Mouse (Mus musculus) limb, embryonic 15.5 days (tissue): ENCODE measurements around the gene Gm10647. TPM values are rescaled to one million over a fixed set of nuclear protein-coding genes. Genes with fewer than 3 reads are reported as not detected.

Source experiments
- polyA plus RNA-seq: library from polyadenylated mRNA; unstranded; fragments of >200 nt; fragmentation: Nextera tagmentation; extraction: Ambion mirVana; gene quantifications from 2 replicates; pipeline ENCODE4 v1.2.1, GENCODE M21; 2015

Gm10647 gene
- polyA plus RNA-seq, 1 experiment from 2014 or later, result 0.60 TPM

Other genes starting within 250 kb of the Gm10647 start
- gene Usp3, start 203.9 kb upstream of the Gm10647 start, polyA plus RNA-seq, result 56.8 and 65.1 TPM in 2 replicates
- 33.6 and 33.9 TPM in 2 replicates for gene Car12, start 83.4 kb upstream of the Gm10647 start, polyA plus RNA-seq
- gene Aph1b, start 1.5 kb upstream of the Gm10647 start, polyA plus RNA-seq, result 10.1 and 11.0 TPM in 2 replicates
- gene Aph1c, start 37.7 kb downstream of the Gm10647 start, polyA plus RNA-seq, result 3.8 and 4.8 TPM in 2 replicates
- 25.9 and 27.3 TPM in 2 replicates for gene Rab8b, start 122.6 kb downstream of the Gm10647 start, polyA plus RNA-seq
- gene Rps27l, start 149.0 kb downstream of the Gm10647 start, polyA plus RNA-seq, result 572 and 601 TPM in 2 replicates
- gene Lactb, start 178.4 kb downstream of the Gm10647 start, polyA plus RNA-seq, result 5.9 and 7.9 TPM in 2 replicates